Mouse (Mus musculus): ENCODE results near the gene Rsad2. TPM values are rescaled to one million over a fixed set of nuclear protein-coding genes. Genes with fewer than 3 reads are reported as not detected.

Rsad2 gene
- total RNA-seq, 2 experiments from 2014 or later: 0.28 to 0.92 TPM

- intact Hi-C loops (cut with DNase I): no loop called here
- DNase-seq (ENCODE audit: low spot score in 2 of 2): peak; percentile 40 to 82
Measured at GRCm38 (mm10) chr12:26404781-26405702, 51.2 kb downstream of the Rsad2 start.

- DNase-seq (ENCODE audit: low spot score in 2 of 2): no peak
- intact Hi-C loops (cut with DNase I): no loop called here
Measured at GRCm38 (mm10) chr12:26403372-26404125, 52.7 kb downstream of the Rsad2 start.

- no peak for DNase-seq (ENCODE audit: low spot score in 2 of 2)
- intact Hi-C loops (cut with DNase I): no loop called here
Measured at GRCm38 (mm10) chr12:26401696-26402470, 54.4 kb downstream of the Rsad2 start.

- no peak for DNase-seq (ENCODE audit: low spot score in 2 of 2)
- intact Hi-C loops (cut with DNase I): no loop called here
Measured at GRCm38 (mm10) chr12:26401254-26401653, 55.0 kb downstream of the Rsad2 start.

GRCm38 (mm10) chr12:26400762-26401161, 55.5 kb downstream of the Rsad2 start:
- intact Hi-C loops (cut with DNase I): no loop called here
- no peak for DNase-seq (ENCODE audit: low spot score in 2 of 2)

GRCm38 (mm10) chr12:26399391-26399790, 56.9 kb downstream of the Rsad2 start:
- DNase-seq (ENCODE audit: low spot score in 2 of 2): peak in 1 of 2 experiments; percentile 88
- intact Hi-C loops (cut with DNase I): loop anchor here (2.0 kb wide), 1 partner anchor 23 kb away; no protein-coding TSS in a partner anchor

GRCm38 (mm10) chr12:26398597-26398996, 57.7 kb downstream of the Rsad2 start:
- no peak for DNase-seq (ENCODE audit: low spot score in 2 of 2)
- intact Hi-C loops (cut with DNase I): loop anchor here (2.0 kb wide), 1 partner anchor 22 kb away; no protein-coding TSS in a partner anchor

- intact Hi-C loops (cut with DNase I): no loop called here
- peak in 1 of 2 experiments; percentile 54 for DNase-seq (ENCODE audit: low spot score in 2 of 2)
Measured at GRCm38 (mm10) chr12:26394485-26395470, 61.5 kb downstream of the Rsad2 start.

- intact Hi-C loops (cut with DNase I): no loop called here
- peak in 1 of 2 experiments; percentile 80 for DNase-seq (ENCODE audit: low spot score in 2 of 2)
Measured at GRCm38 (mm10) chr12:26393291-26393690, 63.0 kb downstream of the Rsad2 start.

Small RNAs within 50 kb of the gene (microRNA-seq; reads per million reads assigned to microRNA genes)
- gene Mir6538: 4.7 reads per million in 2 experiments

Other genes starting within 250 kb of the Rsad2 start
- 10 to 100 TPM; 30.0 to 32.2 TPM for gene Rnf144a, start 41.2 kb downstream of the Rsad2 start, total RNA-seq (2021)
- 10 to 100 TPM; 20.2 to 21.1 TPM for gene Cmpk2, start 12.8 kb upstream of the Rsad2 start, total RNA-seq (2021)